Mouse (Mus musculus) kidney, postnatal 0 days (tissue): ENCODE data around the gene Kcng3. TPM values are rescaled to one million over a fixed set of nuclear protein-coding genes. Genes with fewer than 3 reads are reported as not detected.
A peak's percentile ranks its signal among the peaks of the same experiment; 100 is the strongest.

Experiments used
- ATAC-seq: fragments of 200-750 bp; cut with Nextera tagmentation; replicated peaks from 2 replicates; pipeline ENCODE4 v1.8.0; 2017; ENCODE audit warnings: low read depth, moderate number of reproducible peaks, moderate TSS enrichment, moderate library complexity; ENCODE audit not compliant: low FRiP score
- DNase-seq: peaks from one replicate; pipeline ENCODE4 v3.0.0-alpha.2; 2016; ENCODE audit warnings: low spot score
- H3K27ac ChIP-seq: fragments of 300-500 bp; sonication (generic); 2 replicates; pipeline ENCODE4 v1.5.1; 2014; ENCODE audit warnings: mild to moderate bottlenecking
- H3K27me3 ChIP-seq: fragments of 300-500 bp; sonication (generic); 2 replicates; pipeline ENCODE4 v1.6.1; 2014; ENCODE audit warnings: low read length, mixed read lengths; ENCODE audit not compliant: insufficient read depth
- H3K36me3 ChIP-seq: fragments of 300-500 bp; sonication (generic); 2 replicates; pipeline ENCODE4 v1.6.1; 2014; ENCODE audit warnings: low read length, mixed read lengths; ENCODE audit not compliant: insufficient read depth
- H3K4me1 ChIP-seq: fragments of 300-500 bp; sonication (generic); replicated peaks from 2 replicates; pipeline ENCODE4 v1.6.1; 2014; ENCODE audit warnings: antibody characterized with exemption, low read length, mixed read lengths; ENCODE audit not compliant: insufficient read depth
- H3K4me2 ChIP-seq: fragments of 300-500 bp; sonication (generic); 2 replicates; pipeline ENCODE4 v1.6.1; 2014; ENCODE audit warnings: mild to moderate bottlenecking, low read length, moderate library complexity, mixed read lengths
- H3K4me3 ChIP-seq: fragments of 300-500 bp; sonication (generic); replicated peaks from 2 replicates; pipeline ENCODE4 v1.5.1; 2014; ENCODE audit warnings: low read depth, low read length
- H3K9ac ChIP-seq: fragments of 300-500 bp; sonication (generic); 2 replicates; pipeline ENCODE4 v1.6.1; 2014; ENCODE audit warnings: low read depth, low read length
- H3K9me3 ChIP-seq: fragments of 300-500 bp; sonication (generic); replicated peaks from 2 replicates; pipeline ENCODE4 v1.6.1; 2016; ENCODE audit warnings: low read length, inconsistent platforms, mixed read lengths
- CTCF ChIP-seq: IDR thresholded peaks from 2 replicates; pipeline ENCODE4 v1.5.1; 2016; ENCODE audit warnings: antibody characterized with exemption, low read depth, mild to moderate bottlenecking, moderate library complexity
- WGBS: fragments of 180-500 bp; shearing (Covaris S2); extraction: QIAGEN DNeasy Blood & Tissue Kit; methylation state at CpG from one replicate; pipeline ENCODE4 v1.1.7; 2014; 5-methylcytosine and 5-hydroxymethylcytosine counted together
- polyA plus RNA-seq: library from polyadenylated mRNA; unstranded; fragments of >200 nt; fragmentation: Nextera tagmentation; extraction: Ambion mirVana; gene quantifications from 2 replicates; pipeline ENCODE4 v1.2.1, GENCODE M21; 2015

The Kcng3 gene
- polyA plus RNA-seq, 1 experiment from 2014 or later, result 0.08 TPM

DNA sequence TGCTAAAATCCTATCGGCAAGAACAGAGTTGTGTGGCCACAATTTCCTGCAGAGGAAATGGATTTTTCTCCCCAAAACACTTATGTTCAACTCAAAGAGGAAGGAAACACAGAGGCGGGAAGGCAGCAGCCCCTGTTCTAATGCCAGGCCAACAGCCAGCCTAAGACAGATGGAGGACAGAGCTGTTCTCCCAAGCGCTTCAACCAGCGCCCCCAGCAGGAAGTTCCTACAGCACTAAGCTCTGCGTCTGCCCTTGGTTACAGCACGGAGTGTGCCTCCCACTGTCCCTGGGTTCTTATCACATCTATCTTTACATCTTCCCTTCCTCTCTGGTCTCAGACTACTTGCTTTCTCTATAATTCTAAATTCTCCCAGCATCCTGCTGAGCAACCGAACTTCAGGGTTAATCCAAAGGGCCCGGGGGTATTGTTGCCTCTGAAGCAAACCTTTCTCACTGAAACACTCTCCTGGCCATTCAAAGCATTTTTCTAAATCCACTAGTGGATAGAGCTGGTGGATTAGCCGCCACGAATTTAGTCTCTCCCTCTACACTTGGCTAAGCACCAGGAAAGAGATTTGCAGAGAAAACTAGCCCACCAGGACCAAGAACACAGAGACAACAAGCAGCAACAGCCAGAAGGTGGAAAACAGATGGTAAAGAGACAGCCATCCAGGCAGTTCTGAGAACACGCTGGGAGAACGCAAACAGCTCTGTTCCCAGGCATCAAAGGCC is 83.0 kb downstream of the Kcng3 start:
- peak; percentile 30; the same call in 1 of the 2 replicates for TF ChIP-seq CTCF
- Histone ChIP-seq H3K4me2 (no peak overlapping the region), H3K4me1 (0 out of 2 replicates have a peak, but pooled peaks cover 4% of the 10 kb centered on the region), H3K27me3 (no peaks in the 10 kb centered on the region), H3K36me3 (no peaks in the 10 kb centered on the region), H3K4me3 (no peak overlapping the region), H3K9me3 (no peaks in the 10 kb centered on the region), H3K9ac (no peak overlapping the region), H3K27ac (no peak overlapping the region)
- WGBS, result 49% methylated on average over 12 of the region's 12 CpGs
- ATAC-seq (no peak), DNase-seq (no peak)

DNA sequence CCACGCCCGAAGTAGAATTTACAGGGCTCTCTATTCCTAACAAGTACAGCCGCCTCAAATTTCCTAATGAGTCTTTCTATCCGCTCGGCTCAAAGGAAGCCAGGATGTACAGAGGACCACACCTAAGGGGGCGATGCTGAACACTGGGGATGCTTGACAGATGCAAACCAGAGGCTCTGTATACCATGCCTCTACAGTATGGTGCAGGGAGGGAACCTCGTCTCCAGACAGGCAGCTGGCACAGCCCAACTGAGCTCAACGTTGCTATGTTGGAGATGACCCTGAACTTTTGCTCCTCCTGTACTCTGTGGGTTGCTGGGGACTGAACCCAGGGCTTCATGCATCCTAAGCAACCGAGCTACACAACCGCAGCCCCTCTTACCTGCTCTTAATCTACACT is 84.5 kb downstream of the Kcng3 start:
- Histone ChIP-seq H3K9ac (no peak overlapping the region), H3K4me1 (0 out of 2 replicates have a peak, but pooled peaks cover 4% of the 10 kb centered on the region), H3K27me3 (no peaks in the 10 kb centered on the region), H3K27ac (no peak overlapping the region), H3K4me2 (no peak overlapping the region), H3K9me3 (no peaks in the 10 kb centered on the region), H3K36me3 (no peaks in the 10 kb centered on the region), H3K4me3 (no peak overlapping the region)
- TF ChIP-seq CTCF, result no peak
- 65% methylated on average over 10 of the region's 10 CpGs for WGBS
- no peak for ATAC-seq
- DNase-seq, result no peak

DNA sequence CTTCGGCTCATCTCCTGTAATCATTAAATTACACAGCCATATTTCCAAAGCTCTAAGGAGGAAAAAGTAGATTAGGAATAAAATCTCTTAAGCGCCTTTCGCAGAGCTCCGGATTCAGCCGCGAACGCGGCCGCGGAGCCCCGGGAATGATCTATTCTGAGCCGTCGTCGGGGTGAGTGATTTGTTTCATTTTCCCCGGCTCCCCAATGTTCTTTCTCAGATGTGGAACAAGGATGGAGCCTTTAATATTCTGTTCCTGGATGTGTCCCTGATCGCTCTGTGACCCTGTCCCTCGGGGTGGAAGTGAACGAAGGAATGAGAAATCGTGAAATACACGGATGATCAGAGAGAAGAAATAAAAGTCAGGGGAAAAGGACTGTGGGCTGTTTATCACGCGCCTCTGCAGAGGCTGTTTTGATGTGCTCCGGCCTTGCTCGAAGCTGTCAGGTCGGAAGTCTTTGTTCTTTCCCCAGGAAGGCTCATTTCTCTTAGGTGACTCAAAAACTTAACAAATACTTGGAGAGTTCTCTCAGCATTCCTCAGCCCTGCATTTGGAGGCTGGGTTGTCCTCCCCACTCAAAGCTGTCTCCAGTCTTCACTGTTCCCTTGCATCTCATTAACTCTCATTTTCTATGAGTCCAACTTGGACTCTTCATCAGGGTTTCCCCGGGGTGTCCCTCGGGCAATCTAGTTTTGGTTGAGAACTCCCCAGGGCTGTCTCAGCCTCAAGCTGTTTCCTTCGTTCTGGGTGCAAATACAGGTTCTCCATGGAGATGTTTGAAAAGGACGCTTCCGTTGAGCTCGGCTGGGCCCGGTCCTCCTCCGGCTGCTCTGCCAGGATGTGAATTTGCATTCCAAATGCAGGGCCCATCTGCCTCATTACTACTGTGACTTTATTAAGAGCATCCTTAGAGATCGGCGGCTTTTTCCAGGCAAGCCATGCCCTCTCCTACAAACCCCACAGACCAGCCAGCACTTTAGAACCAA is 85.6 kb downstream of the Kcng3 start:
- ATAC-seq, result no peak
- TF ChIP-seq CTCF, result no peak
- Histone ChIP-seq H3K9ac (peak overlapping the region; percentile 29; the same call in 1 of the 2 replicates), H3K4me3 (peak overlapping the region; percentile 26), H3K9me3 (no peaks in the 10 kb centered on the region), H3K27ac (no peak overlapping the region), H3K4me2 (peak overlapping the region; percentile 49), H3K27me3 (no peaks in the 10 kb centered on the region), H3K4me1 (0 out of 2 replicates have a peak, but pooled peaks cover 4% of the 10 kb centered on the region), H3K36me3 (no peaks in the 10 kb centered on the region)
- peak; percentile 54 for DNase-seq
- 9% methylated on average over 35 of the region's 35 CpGs for WGBS

GRCm38 (mm10) chr17:83545259-83545658 is 86.4 kb downstream of the Kcng3 start:
- Histone ChIP-seq H3K9me3 (no peaks in the 10 kb centered on the region), H3K27ac (no peak overlapping the region), H3K36me3 (no peaks in the 10 kb centered on the region), H3K4me2 (peak overlapping the region; percentile 49), H3K4me1 (0 out of 2 replicates have a peak, but pooled peaks cover 4% of the 10 kb centered on the region), H3K4me3 (no peak overlapping the region), H3K9ac (no peak overlapping the region), H3K27me3 (no peaks in the 10 kb centered on the region)
- peak; percentile 11; the same call in 1 of the 2 replicates for TF ChIP-seq CTCF
- ATAC-seq (no peak), DNase-seq (no peak)
- 81% methylated on average over 6 of the region's 6 CpGs for WGBS

DNA sequence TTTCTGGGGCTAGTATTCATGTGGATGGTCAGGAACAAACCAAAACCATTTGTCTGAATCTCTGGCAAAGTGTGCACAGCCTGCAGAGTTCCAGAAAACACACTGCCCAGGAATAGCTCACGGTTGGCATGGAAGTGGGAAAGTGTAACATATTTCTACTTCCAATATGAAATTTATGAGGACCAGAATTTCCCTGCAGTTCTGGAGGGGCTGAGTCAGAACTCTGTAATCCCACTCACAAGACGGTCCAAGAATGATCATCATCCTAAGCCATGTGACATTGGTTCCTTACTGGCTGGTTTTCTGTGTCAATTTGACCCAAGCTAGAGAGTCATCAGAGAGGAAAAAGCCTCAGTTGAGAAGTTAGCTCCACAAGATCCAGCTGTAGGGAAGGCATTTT is 89.3 kb downstream of the Kcng3 start:
- DNase-seq, result no peak
- no peak for ATAC-seq
- no peak overlapping the region for H3K27ac ChIP-seq
- H3K4me1 ChIP-seq, result 0 out of 2 replicates have a peak, but pooled peaks cover 7% of the 10 kb centered on the region
- no peak overlapping the region for H3K9ac ChIP-seq
- WGBS, result 88% methylated on average over 2 of the region's 2 CpGs
- no peak for TF ChIP-seq CTCF
- no peaks in the 10 kb centered on the region for H3K9me3 ChIP-seq
- no peak overlapping the region for H3K4me2 ChIP-seq
- H3K36me3 ChIP-seq, result no peaks in the 10 kb centered on the region
- no peak overlapping the region for H3K4me3 ChIP-seq
- no peaks in the 10 kb centered on the region for H3K27me3 ChIP-seq
